Mouse (Mus musculus): ENCODE results near the gene Maml1.

GRCm38 (mm10) chr11:50280053-50280452 is 12.1 kb downstream of the Maml1 start:
- TF ChIP-seq CTCF (IDR thresholded peaks at IDR 0.05) (no peak), EP300 (IDR thresholded peaks at IDR 0.05) (no peak)
